Mouse (Mus musculus): ENCODE measurements around the gene Spink4. TPM values are rescaled to one million over a fixed set of nuclear protein-coding genes. Genes with fewer than 3 reads are reported as not detected.

Spink4 gene
- total and polyA plus RNA-seq, 3 experiments, result 0.19 to 1.4 TPM; not detected in 1

DNA sequence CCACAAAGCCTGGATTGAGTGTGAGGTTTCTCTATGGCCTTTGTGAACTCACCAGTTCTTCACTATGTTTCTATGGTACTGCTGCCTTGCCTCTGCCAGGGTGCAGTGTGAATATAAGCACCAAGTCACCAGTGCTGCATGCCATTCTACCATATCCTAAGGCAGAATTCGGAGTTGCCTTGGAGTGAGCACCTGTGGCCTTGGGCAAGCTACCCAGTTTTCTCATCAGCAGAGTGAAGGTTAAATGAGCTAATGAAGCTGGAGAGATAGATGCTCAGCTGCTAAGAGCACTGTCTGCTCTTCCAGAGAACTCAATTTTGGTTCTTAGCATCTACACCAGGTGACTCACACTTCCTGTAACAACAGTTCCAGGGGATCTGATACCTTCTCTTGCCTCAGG, 54.2 kb downstream of the Spink4 start:
- Histone ChIP-seq H3K27ac (ENCODE audit: control insufficient read depth, low read depth, low read length) (no peak overlapping the region), H3K9me3 (replicated peaks; ENCODE audit: insufficient read depth, low read length) (no peaks in the 10 kb centered on the region), H3K36me3 (ENCODE audit: control insufficient read depth in 1 of 2, insufficient read depth in 2 of 2, low read length in 2 of 2) (peaks cover 29 to 30% of the 10 kb centered on the region in 2 experiments), H3K9ac (ENCODE audit: control insufficient read depth, low read depth, low read length, poor library complexity, severe bottlenecking) (no peak overlapping the region), H3K79me2 (ENCODE audit: control insufficient read depth, insufficient read depth, low read length, poor library complexity) (peaks cover 61% of the 10 kb centered on the region), H3K4me1 (ENCODE audit: control insufficient read depth in 1 of 2, insufficient read depth in 2 of 2, low read length in 2 of 2) (peaks cover 0 to 24% of the 10 kb centered on the region in 2 experiments), H3K4me3 (ENCODE audit: control insufficient read depth in 1 of 2, insufficient read depth in 1 of 2, low read depth in 2 of 2, low read length in 2 of 2) (no peak overlapping the region), H3K27me3 (ENCODE audit: control insufficient read depth in 1 of 2, insufficient read depth in 2 of 2, low read length in 2 of 2) (no peaks in the 10 kb centered on the region)
- TF ChIP-seq MYB (IDR thresholded peaks at IDR 0.05; ENCODE audit: low read depth, low read length) (no peak), CHD2 (IDR thresholded peaks at IDR 0.05; ENCODE audit: low read length) (no peak), EP300 (IDR thresholded peaks at IDR 0.05; ENCODE audit: low read depth in 1 of 2, low read length in 2 of 2) (no peak), POLR2AphosphoS5 (IDR thresholded peaks at IDR 0.05; ENCODE audit: borderline replicate concordance, low read depth, low read length) (no peak), HCFC1 (IDR thresholded peaks at IDR 0.05; ENCODE audit: low read depth, low read length) (no peak), TAL1 (IDR thresholded peaks at IDR 0.05; ENCODE audit: low read length) (no peak), GABPA (IDR thresholded peaks at IDR 0.05; ENCODE audit: low read depth, low read length) (no peak), MYC (IDR thresholded peaks at IDR 0.05; ENCODE audit: low read depth, low read length) (no peak), MEF2A (IDR thresholded peaks at IDR 0.05; ENCODE audit: extremely low read depth, insufficient replicate concordance, low read depth, low read length, poor library complexity, severe bottlenecking) (no peak), NRF1 (IDR thresholded peaks at IDR 0.05; ENCODE audit: insufficient read depth, low read depth, low read length, poor library complexity, severe bottlenecking) (no peak), SMC3 (IDR thresholded peaks at IDR 0.05; ENCODE audit: low read depth, low read length) (no peak), USF1 (IDR thresholded peaks at IDR 0.05; ENCODE audit: low read depth, low read length) (no peak)
- no peak for DNase-seq (ENCODE audit: low read depth, low spot score)

DNA sequence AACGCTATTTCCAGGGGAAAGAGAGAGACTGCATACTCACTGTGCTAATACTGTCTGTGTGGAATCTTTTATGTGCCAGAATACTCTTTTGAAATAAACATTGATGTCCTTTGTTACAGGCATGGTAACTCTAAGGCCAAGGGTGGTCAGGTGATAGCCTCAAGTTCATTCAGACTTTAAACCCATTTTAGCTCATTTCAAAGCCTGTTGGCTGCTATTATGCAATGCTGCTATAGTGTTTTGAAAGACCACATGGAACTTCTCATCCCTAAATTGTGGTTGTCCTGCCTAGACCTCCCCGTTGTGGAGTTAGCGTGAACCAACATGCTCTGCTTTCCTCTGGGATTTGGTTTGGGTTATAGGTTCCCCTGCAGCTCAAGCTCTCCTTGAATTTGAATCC, 55.8 kb downstream of the Spink4 start:
- Histone ChIP-seq H3K9me3 (replicated peaks; ENCODE audit: insufficient read depth, low read length) (no peaks in the 10 kb centered on the region), H3K27me3 (ENCODE audit: control insufficient read depth in 1 of 2, insufficient read depth in 2 of 2, low read length in 2 of 2) (no peaks in the 10 kb centered on the region), H3K27ac (ENCODE audit: control insufficient read depth, low read depth, low read length) (no peak overlapping the region), H3K4me3 (ENCODE audit: control insufficient read depth in 1 of 2, insufficient read depth in 1 of 2, low read depth in 2 of 2, low read length in 2 of 2) (no peak overlapping the region), H3K4me1 (ENCODE audit: control insufficient read depth in 1 of 2, insufficient read depth in 2 of 2, low read length in 2 of 2) (peaks cover 0 to 20% of the 10 kb centered on the region in 2 experiments), H3K36me3 (ENCODE audit: control insufficient read depth in 1 of 2, insufficient read depth in 2 of 2, low read length in 2 of 2) (peaks cover 27 to 42% of the 10 kb centered on the region in 2 experiments), H3K9ac (ENCODE audit: control insufficient read depth, low read depth, low read length, poor library complexity, severe bottlenecking) (no peak overlapping the region), H3K79me2 (ENCODE audit: control insufficient read depth, insufficient read depth, low read length, poor library complexity) (peaks cover 63% of the 10 kb centered on the region)
- no peak for DNase-seq (ENCODE audit: low read depth, low spot score)
- no peak for TF ChIP-seq CHD2 (IDR thresholded peaks at IDR 0.05; ENCODE audit: low read length)
- no peak for TF ChIP-seq GABPA (IDR thresholded peaks at IDR 0.05; ENCODE audit: low read depth, low read length)
- no peak for TF ChIP-seq TBP (IDR thresholded peaks at IDR 0.05; ENCODE audit: low read depth, low read length)

DNA sequence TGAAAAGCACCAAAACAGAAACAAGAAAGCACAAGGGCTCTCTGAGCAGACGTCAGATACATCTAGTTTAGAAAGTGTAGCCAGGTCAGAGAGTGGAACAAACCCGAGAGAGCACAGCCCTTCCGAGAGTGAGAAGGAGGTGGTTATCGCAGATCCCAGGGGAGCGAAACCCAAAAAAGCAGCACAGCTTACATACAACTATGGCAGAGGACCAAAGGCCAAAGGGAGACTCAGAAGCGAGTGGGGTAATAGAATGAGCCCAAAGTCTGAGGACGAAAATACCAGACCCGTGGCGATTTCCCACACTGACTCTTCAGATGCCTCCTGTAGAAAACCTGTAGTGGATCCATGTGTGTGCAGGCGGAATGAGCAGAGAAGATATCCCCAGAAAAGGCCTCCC, 56.8 kb downstream of the Spink4 start:
- TF ChIP-seq CHD1 (IDR thresholded peaks at IDR 0.05; ENCODE audit: low read depth, low read length), result no peak
- no peak for TF ChIP-seq GABPA (IDR thresholded peaks at IDR 0.05; ENCODE audit: low read depth, low read length)
- no peak for TF ChIP-seq SIN3A (IDR thresholded peaks at IDR 0.05; ENCODE audit: low read length)
- TF ChIP-seq RAD21 (IDR thresholded peaks at IDR 0.05; ENCODE audit: low read depth, low read length), result no peak
- no peak for TF ChIP-seq MEF2A (IDR thresholded peaks at IDR 0.05; ENCODE audit: extremely low read depth, insufficient replicate concordance, low read depth, low read length, poor library complexity, severe bottlenecking)
- no peak for TF ChIP-seq JUND (IDR thresholded peaks at IDR 0.05; ENCODE audit: low read depth, low read length)
- TF ChIP-seq USF2 (IDR thresholded peaks at IDR 0.05; ENCODE audit: borderline replicate concordance in 1 of 2, insufficient read depth in 1 of 2, low read depth in 1 of 2, low read length in 2 of 2), result no peak
- no peak for TF ChIP-seq HCFC1 (IDR thresholded peaks at IDR 0.05; ENCODE audit: low read depth, low read length)
- TF ChIP-seq MYB (IDR thresholded peaks at IDR 0.05; ENCODE audit: low read depth, low read length), result no peak
- no peaks in the 10 kb centered on the region for H3K9me3 ChIP-seq (replicated peaks; ENCODE audit: insufficient read depth, low read length)
- DNase-seq (ENCODE audit: low read depth, low spot score), result no peak

More for the DNA sequence above, 56.8 kb downstream of the Spink4 start:
- no peak overlapping the region for H3K9ac ChIP-seq (ENCODE audit: control insufficient read depth, low read depth, low read length, poor library complexity, severe bottlenecking)
- H3K27me3 ChIP-seq (ENCODE audit: control insufficient read depth in 1 of 2, insufficient read depth in 2 of 2, low read length in 2 of 2), result no peaks in the 10 kb centered on the region
- H3K27ac ChIP-seq (ENCODE audit: control insufficient read depth, low read depth, low read length), result no peak overlapping the region
- peaks cover 36 to 48% of the 10 kb centered on the region in 2 experiments for H3K36me3 ChIP-seq (ENCODE audit: control insufficient read depth in 1 of 2, insufficient read depth in 2 of 2, low read length in 2 of 2)
- H3K4me1 ChIP-seq (ENCODE audit: control insufficient read depth in 1 of 2, insufficient read depth in 2 of 2, low read length in 2 of 2), result peaks cover 2 to 26% of the 10 kb centered on the region in 2 experiments
- no peak overlapping the region for H3K4me3 ChIP-seq (ENCODE audit: control insufficient read depth in 1 of 2, insufficient read depth in 1 of 2, low read depth in 2 of 2, low read length in 2 of 2)
- peaks cover 60% of the 10 kb centered on the region for H3K79me2 ChIP-seq (ENCODE audit: control insufficient read depth, insufficient read depth, low read length, poor library complexity)
